Mouse (Mus musculus): Measurements from ENCODE around the gene Extl2.

Extl2 gene

DNA sequence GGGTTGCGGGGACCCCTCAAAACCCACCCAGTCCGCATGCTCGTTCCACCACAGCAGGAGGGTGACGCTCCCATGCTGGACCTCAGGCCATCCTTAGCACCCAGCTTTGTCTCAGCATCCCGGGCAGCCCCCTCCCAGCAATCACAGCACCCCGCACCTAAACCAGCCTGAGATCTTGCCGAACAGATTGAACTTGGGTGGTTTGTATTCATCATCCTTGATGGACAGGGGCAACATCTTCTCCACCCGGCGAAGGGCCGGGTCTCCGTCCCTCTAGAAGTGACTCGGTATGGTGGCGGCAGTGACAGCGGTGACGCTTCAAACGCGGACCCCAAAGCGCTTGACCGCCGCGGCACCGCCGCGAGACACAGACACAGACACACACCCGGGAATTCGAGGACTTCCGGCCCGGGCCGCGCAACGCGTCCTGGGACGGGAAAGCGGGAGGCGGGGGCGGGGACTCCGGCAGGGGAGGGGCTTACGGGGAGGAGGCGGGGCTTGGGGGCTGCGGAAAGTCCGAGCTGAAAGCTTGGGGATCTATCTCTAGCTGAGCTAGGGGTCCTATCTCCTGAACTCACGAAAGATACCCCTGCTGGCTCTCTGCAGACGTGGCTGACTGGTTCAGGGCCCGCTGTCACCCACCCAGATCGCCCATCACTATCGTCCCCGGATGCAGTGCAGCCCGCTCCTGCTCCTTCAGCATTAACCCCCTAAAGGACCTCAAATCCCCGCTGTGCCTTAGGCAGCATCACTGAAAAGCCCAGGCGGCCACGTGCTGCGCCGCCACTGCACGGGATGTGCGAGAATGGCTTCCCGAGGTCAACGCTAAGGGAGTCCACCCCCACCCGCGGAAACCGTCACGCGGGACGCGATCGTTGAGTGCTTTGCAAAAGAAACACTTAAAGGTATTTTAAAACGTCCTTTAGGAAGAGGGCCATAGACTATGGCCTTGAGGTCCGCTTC is at the start of gene Extl2, which contains the start of gene Slc30a7:
Extl2 (plus strand) TSS at position 485 of the 963 bp plus-strand sequence.
Slc30a7 (minus strand) TSS at position 429 of the 963 bp plus-strand sequence.
- in situ Hi-C loops (cut with MboI, MseI), result loop anchor here (5.0 kb wide), 1 partner anchor 35 kb away; no protein-coding TSS in a partner anchor

DNA sequence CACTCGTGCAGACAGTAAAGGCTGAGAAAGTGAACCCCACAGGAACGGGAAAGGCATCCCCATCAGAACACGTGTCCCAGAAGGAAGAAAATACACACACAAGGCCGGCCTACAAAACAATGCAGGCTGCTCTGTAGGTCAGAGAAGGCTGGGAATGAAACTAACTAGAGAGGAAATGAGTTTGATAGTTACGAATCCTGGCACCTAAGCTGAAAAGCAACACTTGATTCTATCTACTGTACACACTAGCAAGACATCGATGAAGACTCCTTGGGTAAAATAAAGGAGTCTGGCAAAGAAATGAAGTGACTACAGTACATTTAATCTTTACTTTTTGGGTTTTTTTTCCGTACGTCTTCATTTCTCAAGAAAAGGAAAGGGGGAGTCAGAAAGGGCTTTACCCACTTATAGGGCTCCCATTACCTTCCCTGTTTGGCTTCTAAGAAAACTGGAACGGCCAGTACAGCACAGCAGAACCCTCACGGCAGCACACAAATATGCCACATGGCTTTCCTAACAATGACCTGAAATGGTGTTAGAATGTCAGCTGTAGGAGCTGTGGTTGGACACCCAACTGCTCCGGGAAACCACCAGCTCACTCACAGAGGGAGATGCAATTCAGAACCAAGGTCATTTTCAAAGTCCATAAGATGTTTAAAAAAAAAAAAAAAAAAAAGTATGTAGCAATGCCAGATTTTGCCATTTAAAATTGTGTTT is 45.8 kb upstream of the Extl2 start:
- in situ Hi-C loops (cut with MboI, MseI), result no loop called here

DNA sequence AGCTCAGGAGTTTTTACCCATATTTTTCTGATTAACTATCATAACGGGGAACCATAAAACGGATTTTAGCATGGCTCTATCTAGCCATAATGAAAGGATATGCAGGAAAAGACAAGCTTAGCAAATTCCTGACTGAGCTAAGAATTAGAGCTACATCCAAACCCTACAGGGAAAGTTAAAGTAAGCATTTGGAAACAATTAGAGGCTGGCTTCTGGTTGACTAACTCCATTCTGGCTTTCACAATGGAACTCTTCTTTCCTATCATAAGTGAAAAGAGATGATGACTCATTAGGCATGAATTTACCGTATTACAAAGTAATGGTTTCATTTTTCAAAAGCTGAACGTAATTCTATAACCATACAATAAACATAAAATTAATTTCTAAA is 45.2 kb upstream of the Extl2 start:
- in situ Hi-C loops (cut with MboI, MseI), result no loop called here

DNA sequence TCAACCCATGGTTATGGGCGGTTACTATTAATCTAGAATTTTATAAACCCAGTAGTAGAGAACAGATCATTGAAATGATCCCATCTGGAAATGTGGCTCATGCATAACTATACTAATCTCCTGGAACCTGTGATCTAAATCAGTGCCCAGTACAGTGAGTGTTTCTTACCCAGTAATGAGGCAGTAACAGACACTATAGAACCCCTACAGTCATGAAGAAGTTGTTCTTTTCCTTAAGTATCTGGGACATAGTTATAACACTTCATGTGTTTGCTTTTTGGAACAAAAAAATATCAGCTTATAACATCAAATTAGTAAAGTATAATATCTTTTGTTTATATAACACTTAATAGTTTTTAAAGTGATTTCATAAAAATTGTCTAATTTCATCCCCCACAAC is 43.7 kb upstream of the Extl2 start:
- in situ Hi-C loops (cut with MboI, MseI), result no loop called here

DNA sequence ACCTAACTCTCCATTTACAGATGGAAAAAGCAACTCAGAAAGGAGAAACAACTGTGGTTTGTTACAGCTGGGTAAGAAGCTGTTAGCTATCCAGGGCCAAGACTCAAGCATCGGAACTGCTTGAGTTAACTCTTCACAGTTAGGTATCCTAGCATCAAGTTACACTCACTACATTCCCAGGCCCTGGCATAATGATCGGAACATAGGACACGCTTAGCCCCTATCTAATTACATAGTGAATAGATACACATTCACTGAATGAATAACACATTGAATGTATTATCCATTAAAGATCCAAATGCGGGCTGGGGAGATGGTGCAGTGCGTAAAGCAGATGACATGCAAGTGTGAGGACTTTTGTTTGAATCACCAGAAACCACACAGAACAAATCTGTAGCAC is 43.2 kb upstream of the Extl2 start:
- in situ Hi-C loops (cut with MboI, MseI), result no loop called here

DNA sequence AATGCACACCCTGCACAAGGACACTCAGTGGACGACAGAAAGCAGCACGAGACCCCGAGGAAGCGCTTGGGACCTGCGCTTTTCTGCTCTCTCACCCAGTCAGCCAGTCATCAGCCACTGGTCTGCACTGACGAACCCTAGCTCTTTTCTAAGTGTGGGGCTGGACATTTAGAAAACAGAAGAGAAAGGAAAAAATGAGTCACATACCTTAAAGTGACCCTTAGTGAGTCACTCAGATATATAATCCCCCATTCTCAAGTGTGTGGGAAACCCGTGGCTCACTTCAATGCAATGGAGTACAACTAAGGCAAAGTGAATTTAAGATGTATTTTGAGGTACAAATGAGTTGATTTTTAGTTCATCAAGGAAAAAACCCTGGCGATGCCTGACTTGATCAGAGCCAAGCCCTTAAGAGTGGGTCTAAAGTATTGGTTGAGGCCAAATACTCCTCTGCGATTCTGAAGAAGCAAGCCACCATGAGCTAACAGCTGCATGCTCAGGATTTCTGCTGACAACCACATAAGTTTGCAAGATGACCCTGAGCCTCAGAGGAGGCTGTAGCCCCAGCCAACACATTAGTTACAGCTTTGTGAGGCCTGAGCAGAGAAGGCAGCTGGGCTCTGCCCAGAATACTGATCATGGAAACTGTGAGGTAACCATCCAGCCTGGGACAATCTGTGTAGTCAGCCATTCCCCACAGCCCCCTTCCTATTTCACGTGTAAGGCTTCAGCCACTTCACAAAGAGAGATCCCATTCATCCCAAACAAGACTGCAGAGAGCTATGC is 38.3 kb upstream of the Extl2 start:
- in situ Hi-C loops (cut with MboI, MseI), result no loop called here

DNA sequence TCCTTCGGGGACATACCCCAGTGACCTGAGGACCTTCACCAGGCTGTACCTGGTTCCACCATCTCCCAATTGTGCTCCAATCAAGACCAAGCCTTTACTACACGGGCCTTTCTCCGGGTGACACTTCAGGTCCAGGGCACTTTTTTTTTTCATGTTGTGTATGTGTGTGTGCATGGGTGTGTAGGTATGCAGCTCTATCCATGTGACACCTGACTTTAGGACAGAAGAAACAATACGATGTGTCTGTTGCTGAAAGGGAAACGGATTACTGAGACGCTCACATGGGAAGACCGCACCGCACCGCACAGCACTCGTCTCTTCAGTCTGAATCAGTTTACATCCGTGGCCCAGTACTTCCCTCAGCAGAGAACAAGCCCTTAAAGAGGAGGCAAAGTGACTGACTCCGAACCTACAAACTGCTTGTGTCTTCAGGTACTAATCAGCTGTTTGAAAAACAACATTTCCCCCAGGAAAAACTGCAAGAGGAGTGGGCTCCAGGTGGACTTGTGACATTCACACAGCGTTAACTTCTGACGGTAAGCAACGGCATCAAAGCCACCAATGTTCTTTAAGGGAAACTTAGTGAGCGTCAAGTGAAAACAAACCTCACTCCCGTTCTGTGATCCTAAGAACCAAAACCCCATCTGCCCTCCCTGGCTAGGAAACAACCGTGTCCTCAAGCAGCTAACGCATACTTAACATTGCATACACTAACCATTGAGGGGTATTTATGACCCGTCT is 36.0 kb upstream of the Extl2 start:
- in situ Hi-C loops (cut with MboI, MseI), result loop anchor here (5.0 to 10.0 kb wide), 2 partner anchors 36 to 306 kb away; partner anchors contain the start of genes Extl2 and Slc30a7

DNA sequence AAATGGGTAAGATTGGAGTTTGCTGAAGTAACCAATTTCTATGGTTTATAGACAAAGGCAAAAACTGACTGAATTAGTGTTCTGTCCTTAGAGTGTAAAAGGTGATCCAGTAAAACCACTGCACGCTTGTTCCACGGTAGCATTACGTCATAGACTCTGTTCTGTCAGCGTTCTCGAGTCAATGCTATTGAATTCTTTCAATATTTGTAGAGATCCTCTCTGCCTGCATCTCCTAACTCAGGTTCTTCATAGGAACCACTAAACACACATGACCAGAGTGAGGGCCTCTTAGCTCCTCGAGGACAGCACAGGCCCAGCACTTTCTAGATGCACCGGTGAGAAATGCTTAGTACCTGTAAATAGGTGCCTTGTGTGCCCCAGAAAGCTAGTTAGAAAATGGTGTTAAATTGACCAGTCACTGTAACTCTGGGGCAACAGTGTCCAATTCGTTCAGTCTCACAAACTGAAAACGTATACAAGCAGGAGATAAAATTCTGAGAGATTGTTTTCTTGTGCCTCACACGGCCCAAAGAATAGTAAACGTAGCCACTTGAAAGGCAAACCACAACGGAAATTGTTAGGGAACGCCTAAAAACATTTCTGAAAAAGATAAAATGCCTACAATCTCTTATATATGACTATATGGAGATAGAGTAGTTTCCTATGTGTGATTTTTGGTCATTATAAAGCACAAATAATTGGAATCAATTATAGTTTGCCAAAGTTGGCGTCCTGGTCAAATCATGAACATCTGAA is 35.2 kb upstream of the Extl2 start:
- in situ Hi-C loops (cut with MboI, MseI), result loop anchor here (5.0 to 10.0 kb wide), 2 partner anchors 35 to 307 kb away; partner anchors contain the start of genes Extl2 and Slc30a7

DNA sequence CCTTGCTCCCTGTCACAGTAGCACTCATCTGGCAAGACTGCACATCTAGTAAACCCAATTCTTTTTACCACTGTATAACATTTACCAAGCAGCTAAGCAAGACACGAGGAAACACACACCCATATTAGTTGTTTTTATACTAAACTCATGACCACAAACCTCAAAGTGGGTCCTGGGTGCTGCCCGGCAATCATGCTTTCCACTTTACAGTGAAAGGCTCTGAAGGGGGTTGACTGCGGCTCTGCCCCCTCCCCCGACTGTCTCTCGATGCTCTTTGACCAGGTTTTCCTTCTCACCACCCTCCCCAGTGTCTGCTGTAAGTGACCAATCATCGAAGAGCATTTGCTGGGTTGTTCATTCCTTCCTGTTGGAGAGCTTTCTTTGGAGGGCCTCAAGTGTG is 33.0 kb upstream of the Extl2 start:
- in situ Hi-C loops (cut with MboI, MseI), result loop anchor here (5.0 to 10.0 kb wide), 2 partner anchors 33 to 309 kb away; partner anchors contain the start of genes Extl2 and Slc30a7

DNA sequence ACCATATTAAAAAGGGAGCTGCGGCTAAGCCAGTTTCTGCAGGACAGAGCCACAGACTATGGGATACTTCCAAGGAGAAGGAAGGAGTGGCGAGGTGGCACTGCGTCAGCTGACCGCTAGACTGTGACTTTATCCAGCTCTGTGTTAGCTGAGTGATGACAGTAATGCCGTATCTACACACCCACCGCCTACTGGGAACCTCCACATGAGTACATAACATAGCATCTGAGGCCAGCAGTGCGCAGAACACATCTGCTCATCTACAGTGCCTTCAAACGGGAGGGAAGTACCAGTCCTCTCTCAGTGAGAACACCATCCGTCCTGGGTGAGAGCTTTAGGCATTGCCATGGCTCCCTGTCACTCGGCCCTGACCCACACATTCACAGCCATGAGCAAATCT is 32.3 kb upstream of the Extl2 start:
- in situ Hi-C loops (cut with MboI, MseI), result loop anchor here (5.0 to 10.0 kb wide), 2 partner anchors 32 to 310 kb away; partner anchors contain the start of genes Extl2 and Slc30a7

DNA sequence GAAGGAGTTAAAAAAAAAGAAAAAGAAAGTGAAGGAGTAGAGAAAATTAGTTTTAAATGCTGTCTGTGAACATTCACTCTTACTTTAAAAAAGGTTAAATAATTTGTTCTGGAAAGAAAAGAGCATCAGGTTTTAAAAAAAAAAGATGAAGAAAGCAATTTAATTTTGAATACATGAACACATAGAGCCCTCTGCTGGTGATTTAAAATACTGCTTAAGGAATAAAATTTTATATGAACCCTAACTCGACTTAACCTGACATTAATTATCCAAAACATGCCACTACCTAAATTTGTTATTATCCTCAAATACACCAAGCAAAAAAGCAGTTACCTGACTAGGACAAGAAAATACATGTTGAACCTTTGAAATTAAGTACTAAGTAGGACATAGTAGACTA is 28.3 kb upstream of the Extl2 start:
- in situ Hi-C loops (cut with MboI, MseI), result loop anchor here (10.0 kb wide), 1 partner anchor 314 kb away; no protein-coding TSS in a partner anchor

DNA sequence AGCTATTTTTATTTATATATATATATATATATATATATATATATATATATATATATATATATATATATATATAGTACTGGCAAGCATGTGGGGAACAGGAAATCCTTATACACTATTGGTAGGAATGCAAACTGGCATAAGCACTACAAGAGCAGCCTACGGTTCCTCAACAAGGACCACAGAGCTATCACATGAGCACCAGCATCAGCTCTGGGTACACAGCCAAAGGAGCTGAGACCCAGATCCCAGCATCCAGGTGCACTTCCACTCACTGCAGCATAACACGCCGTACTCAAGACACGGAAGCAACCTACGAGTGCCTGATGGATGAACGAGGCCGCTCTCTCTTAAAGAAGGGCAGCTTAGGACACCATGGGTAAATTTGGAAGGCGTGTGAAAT is 24.0 kb upstream of the Extl2 start:
- in situ Hi-C loops (cut with MboI, MseI), result no loop called here

DNA sequence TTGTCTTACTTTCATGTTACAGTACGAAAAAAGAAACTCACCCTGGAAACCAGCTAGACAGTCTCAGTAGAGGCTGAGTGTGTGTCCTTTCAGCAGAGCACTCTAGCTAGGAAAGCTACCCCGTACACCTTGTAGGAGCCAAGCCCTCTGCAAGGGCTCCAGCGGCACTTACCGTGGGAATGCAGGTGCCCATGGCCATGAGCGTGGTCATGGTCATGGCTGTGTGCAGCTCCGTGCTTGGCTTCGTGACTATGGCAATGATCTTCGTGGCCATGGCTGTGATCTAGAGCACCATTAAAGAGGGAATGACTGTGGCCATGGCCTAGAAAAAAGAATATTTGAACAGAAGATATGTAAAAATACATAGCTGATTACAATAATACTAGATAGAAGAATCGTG is 22.6 kb upstream of the Extl2 start:
- in situ Hi-C loops (cut with MboI, MseI), result no loop called here

DNA sequence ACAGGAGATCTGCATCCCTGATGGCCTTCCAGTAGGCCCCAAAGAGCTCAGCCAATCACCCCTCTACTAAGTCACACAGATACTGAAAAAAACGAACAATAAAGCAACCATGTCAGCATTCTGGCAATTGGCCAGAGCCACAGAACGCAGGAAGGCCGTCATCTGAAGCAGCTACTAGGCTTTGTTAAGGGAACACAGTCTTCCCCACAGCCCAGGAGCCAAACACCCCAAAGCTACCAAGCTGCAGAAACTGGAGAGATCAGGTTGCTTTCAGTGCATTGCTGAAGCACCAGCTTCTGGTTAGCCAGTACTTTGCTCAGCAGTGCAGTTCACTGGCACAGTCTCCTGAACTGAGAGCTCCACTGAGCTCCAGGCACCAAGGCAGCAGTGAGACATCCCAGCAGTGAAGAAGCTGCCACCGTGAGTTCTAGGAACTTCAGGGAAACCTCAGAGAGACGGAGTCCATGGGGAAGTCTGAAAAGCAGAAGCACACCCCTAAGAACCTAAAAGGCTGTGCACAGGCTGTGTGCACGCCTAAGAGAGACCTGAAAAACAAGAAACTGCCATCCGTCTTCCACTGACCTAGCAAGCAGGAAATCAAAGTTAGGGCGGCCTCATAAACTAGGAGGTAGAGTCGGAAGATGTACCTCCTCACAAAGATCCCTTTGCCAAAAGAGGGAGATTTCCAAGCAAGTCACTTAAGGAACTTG is 21.9 kb upstream of the Extl2 start:
- in situ Hi-C loops (cut with MboI, MseI), result no loop called here

DNA sequence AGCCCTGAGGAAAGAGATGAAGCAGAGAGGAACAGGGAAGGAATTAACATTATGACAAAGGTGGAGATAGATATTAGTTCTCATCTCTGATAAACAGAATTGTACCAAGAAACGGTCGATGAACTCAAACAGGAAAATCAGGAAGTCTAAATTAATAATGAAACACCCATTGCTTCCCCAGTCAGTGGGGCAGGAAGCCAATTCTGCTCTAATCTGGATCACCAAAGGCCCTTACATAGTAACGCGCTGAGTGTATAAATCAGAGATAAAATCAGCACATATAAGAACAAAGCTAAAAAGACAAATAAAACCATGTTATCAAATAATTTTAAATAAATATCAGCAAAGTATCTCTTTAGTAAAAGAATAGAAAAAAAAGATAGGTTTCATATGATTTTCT is 15.2 kb upstream of the Extl2 start:
- in situ Hi-C loops (cut with MboI, MseI), result no loop called here

DNA sequence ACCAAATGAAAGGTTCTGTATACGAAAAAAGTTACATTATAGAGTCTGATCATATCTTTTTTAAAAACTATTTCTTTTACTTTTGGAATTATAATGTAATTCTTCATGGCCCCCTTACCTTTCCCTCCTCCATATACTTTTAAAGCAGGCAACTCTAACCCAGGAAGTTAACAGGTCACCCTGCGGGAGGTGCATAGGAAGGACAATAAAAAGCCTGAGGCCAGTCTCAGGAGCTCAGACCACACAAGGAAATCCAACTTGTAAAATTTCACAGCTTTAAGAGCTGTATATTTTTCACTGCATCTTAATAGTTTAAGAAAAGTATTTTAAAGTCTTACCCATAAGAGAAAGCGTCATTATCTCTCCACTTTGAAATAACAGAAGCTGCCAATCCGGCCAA is 14.7 kb upstream of the Extl2 start:
- in situ Hi-C loops (cut with MboI, MseI), result no loop called here

DNA sequence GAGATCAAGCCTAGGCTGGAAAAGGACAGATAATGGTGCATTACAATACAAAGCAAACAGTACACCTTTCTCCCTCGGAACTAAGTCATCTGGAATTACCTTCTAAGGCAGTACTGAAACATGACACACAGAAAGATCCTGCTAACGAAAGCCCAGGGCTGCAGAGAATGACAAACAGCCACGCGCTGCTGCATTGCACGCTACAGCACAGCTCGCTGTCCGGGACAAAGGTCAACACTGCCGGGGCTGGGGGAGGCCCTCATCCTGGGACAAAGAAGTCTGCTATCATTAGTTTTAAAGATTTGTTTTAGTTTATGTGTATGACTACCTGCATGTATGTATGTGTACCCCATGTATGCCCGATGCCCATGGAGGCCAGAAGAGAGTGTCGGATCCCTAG is 14.2 kb upstream of the Extl2 start:
- in situ Hi-C loops (cut with MboI, MseI), result no loop called here

DNA sequence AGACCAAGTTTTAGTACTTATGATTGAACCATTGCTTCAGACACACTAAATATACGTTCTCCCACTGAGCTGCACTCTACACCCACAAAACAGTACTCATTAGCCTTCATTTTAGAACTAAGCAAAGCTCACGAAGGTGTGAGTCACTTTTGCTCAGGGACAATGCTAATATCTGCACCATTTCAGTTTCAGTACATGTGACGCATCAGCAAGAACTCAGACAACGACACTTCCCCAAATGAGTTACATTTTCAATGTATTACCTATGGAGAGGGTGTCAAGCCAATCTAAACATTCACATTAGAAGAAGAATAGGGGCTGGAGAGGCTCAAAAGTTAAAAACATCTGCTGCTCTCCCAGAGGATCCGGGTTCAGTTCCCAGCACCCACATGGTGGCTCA is 10.3 kb upstream of the Extl2 start:
- in situ Hi-C loops (cut with MboI, MseI), result no loop called here

DNA sequence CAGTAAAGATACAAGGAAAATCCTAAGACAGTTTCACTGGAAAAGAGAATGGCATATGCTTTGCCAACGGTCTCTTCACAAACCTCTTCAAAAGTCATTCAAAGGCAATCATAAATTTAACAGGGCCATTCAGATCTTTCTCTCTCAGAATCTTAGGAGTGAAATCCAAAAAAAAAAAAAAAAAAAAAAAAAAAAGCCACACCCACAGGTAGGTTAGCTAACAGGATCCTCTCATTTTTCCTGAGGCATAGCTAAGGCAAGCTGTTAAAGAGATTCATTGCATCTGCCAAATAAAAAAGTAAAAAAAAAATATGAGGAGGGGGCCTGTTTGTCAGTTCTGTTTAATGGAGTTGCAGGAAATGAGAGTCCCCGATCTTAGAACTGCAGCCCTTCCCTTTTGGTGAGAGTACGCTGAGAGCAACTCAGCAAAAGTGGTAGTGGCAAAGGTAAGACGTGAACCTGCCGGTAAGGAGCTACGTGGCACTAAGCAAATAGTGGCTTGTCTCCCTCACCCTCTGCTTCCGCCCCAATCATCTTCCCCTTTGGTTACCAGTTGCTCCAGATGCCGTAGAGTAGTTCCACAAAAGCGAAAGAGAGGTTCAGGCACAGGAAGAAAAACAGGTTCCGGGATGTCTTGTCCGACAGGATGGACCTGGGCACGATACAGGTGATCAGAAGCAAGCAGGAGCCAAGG is 831 bp upstream of the Extl2 start:
- in situ Hi-C loops (cut with MboI, MseI), result loop anchor here (5.0 kb wide), 1 partner anchor 34 kb away; no protein-coding TSS in a partner anchor
